Mouse (Mus musculus) limb, embryonic 10.5 days (tissue): ENCODE data around the gene Msln. TPM values are rescaled to one million over a fixed set of nuclear protein-coding genes. Genes with fewer than 3 reads are reported as not detected.

ENCODE experiments used
- DNase-seq: peaks from one replicate; pipeline ENCODE4 v3.0.0-alpha.2; 2017; ENCODE audit warnings: low spot score
- H3K27ac ChIP-seq: fragments of 300-500 bp; sonication (generic); 2 replicates; pipeline ENCODE4 v1.5.1; 2016; ENCODE audit warnings: mild to moderate bottlenecking
- H3K27me3 ChIP-seq: fragments of 300-500 bp; sonication (generic); 2 replicates; pipeline ENCODE4 v1.6.1; 2016; ENCODE audit warnings: low read depth, mild to moderate bottlenecking; ENCODE audit not compliant: poor library complexity, severe bottlenecking
- H3K36me3 ChIP-seq: fragments of 300-500 bp; sonication (generic); 2 replicates; pipeline ENCODE4 v1.6.1; 2016; ENCODE audit warnings: mild to moderate bottlenecking, moderate library complexity
- H3K4me1 ChIP-seq: fragments of 300-500 bp; sonication (generic); 2 replicates; pipeline ENCODE4 v1.6.1; 2016
- H3K4me3 ChIP-seq: fragments of 300-500 bp; sonication (generic); 2 replicates; pipeline ENCODE4 v1.5.1; 2016; ENCODE audit warnings: mild to moderate bottlenecking, moderate library complexity
- H3K9me3 ChIP-seq: fragments of 300-500 bp; sonication (generic); replicated peaks from 2 replicates; pipeline ENCODE4 v1.6.1; 2016; ENCODE audit warnings: mild to moderate bottlenecking
- WGBS: fragments of 180-500 bp; shearing (Covaris S2); methylation state at CpG from one replicate; pipeline ENCODE4 v1.1.7; 2016; 5-methylcytosine and 5-hydroxymethylcytosine counted together
- microRNA-seq: library from miRNA; unstranded; fragments of <30 nt; microRNA quantifications from one replicate; pipeline ENCODE4, GENCODE M21; 2017
- polyA plus RNA-seq: library from polyadenylated mRNA; unstranded; fragments of >200 nt; fragmentation: Nextera tagmentation; extraction: Ambion mirVana; gene quantifications from 2 replicates; pipeline ENCODE4 v1.2.1, GENCODE M21; 2016

Msln gene
- polyA plus RNA-seq, 1 experiment from 2014 or later = not detected

DNA sequence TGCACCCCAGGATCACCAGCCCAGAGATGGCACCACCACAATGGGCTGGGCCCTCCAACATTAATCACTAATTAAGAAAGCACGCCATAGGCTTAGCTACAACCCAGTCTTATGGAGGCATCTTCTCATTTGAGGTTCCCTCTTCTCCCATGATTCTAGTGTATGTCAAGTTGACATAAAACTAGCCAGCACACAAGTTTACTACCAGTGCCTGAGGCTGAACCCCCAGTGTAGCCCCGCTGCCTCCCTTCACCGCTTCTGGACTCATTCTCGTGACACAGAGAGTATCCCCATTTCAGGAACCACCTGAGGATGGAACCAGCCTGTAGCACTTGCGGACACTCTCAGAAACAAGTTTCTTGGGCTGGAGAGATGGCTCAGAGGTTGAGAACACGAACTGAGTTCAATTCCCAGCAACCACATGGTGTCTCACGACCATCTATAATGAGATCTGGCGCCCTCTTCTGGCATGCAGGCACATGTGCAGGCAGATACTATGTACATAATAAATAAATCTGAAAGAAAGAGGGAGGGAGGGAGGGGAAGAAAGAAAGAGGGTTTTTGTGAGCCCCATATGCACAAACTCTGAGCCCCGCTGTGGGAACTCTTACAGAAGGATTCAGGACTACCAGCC is 53.2 kb downstream of the Msln start:
- no peak for DNase-seq
- Histone ChIP-seq H3K27me3 (peaks cover 17% of the 10 kb centered on the region), H3K4me1 (peaks cover 10% of the 10 kb centered on the region), H3K9me3 (no peaks in the 10 kb centered on the region), H3K36me3 (no peaks in the 10 kb centered on the region), H3K4me3 (no peak overlapping the region), H3K27ac (no peak overlapping the region)
- 60% methylated on average over 9 of the region's 9 CpGs for WGBS

Small RNAs within 50 kb of the gene (microRNA-seq; reads per million reads assigned to microRNA genes)
- gene Gm25083 (not detected), gene Mir6966 (not detected)

Other genes with a start within 250 kb of the Msln start
- gene Sox8, start 183.7 kb downstream of the Msln start, polyA plus RNA-seq = 11.1 and 13.1 TPM in 2 replicates
- 28.9 and 29.0 TPM in 2 replicates for gene Lmf1, start 175.3 kb downstream of the Msln start, polyA plus RNA-seq
- gene Gng13, start 37.2 kb downstream of the Msln start, polyA plus RNA-seq = 2.0 TPM in 2 replicates
- gene Chtf18, start 27.0 kb downstream of the Msln start, polyA plus RNA-seq = 68.5 and 71.9 TPM in 2 replicates
- gene Rpusd1, start 26.7 kb downstream of the Msln start, polyA plus RNA-seq = 24.8 and 27.0 TPM in 2 replicates
- gene Mslnl, start 18.3 kb downstream of the Msln start, polyA plus RNA-seq = not detected in 2 replicates
- gene Narfl, start 19.4 kb upstream of the Msln start, polyA plus RNA-seq = 21.2 and 26.8 TPM in 2 replicates
- 59.7 and 80.7 TPM in 2 replicates for gene Haghl, start 31.3 kb upstream of the Msln start, polyA plus RNA-seq
- gene Ccdc78, start 32.2 kb upstream of the Msln start, polyA plus RNA-seq = 0.44 and 0.50 TPM in 2 replicates
- 55.6 and 63.3 TPM in 2 replicates for gene Fam173a, start 38.5 kb upstream of the Msln start, polyA plus RNA-seq
- 0.76 TPM in 1 of 2 replicates, not detected in the other for gene AC134908.4, start 41.3 kb upstream of the Msln start, polyA plus RNA-seq
- gene Metrn, start 42.8 kb upstream of the Msln start, polyA plus RNA-seq = 87.5 and 112 TPM in 2 replicates
- gene Fbxl16, start 54.7 kb upstream of the Msln start, polyA plus RNA-seq = 1.0 and 1.5 TPM in 2 replicates
- 31.6 and 32.0 TPM in 2 replicates for gene Wdr24, start 69.2 kb upstream of the Msln start, polyA plus RNA-seq
- 52.4 and 54.9 TPM in 2 replicates for gene Jmjd8, start 74.5 kb upstream of the Msln start, polyA plus RNA-seq
- gene Stub1, start 79.0 kb upstream of the Msln start, polyA plus RNA-seq = 408 and 426 TPM in 2 replicates
- 1.0 and 1.2 TPM in 2 replicates for gene Rhbdl1, start 82.9 kb upstream of the Msln start, polyA plus RNA-seq
- 1.5 and 1.9 TPM in 2 replicates for gene Gm20683, start 87.4 kb upstream of the Msln start, polyA plus RNA-seq
- 30.8 and 32.6 TPM in 2 replicates for gene Rhot2, start 90.5 kb upstream of the Msln start, polyA plus RNA-seq
- gene Wdr90, start 107.1 kb upstream of the Msln start, polyA plus RNA-seq = 45.5 and 46.2 TPM in 2 replicates
- 13.6 and 22.0 TPM in 2 replicates for gene Mcrip2, start 114.4 kb upstream of the Msln start, polyA plus RNA-seq
- 69.3 and 69.6 TPM in 2 replicates for gene Mettl26, start 120.7 kb upstream of the Msln start, polyA plus RNA-seq
- gene Wfikkn1, start 126.5 kb upstream of the Msln start, polyA plus RNA-seq = 2.6 and 5.6 TPM in 2 replicates
- gene Rab40c, start 165.3 kb upstream of the Msln start, polyA plus RNA-seq = 37.5 and 37.9 TPM in 2 replicates
- 65.2 and 72.1 TPM in 2 replicates for gene Pigq, start 190.6 kb upstream of the Msln start, polyA plus RNA-seq
- 0.10 and 0.18 TPM in 2 replicates for gene Nhlrc4, start 190.6 kb upstream of the Msln start, polyA plus RNA-seq
- 0.08 and 0.20 TPM in 2 replicates for gene A930017K11Rik, start 198.2 kb upstream of the Msln start, polyA plus RNA-seq
- 38.7 and 38.9 TPM in 2 replicates for gene Capn15, start 231.4 kb upstream of the Msln start, polyA plus RNA-seq